In the genomic region with DNA sequence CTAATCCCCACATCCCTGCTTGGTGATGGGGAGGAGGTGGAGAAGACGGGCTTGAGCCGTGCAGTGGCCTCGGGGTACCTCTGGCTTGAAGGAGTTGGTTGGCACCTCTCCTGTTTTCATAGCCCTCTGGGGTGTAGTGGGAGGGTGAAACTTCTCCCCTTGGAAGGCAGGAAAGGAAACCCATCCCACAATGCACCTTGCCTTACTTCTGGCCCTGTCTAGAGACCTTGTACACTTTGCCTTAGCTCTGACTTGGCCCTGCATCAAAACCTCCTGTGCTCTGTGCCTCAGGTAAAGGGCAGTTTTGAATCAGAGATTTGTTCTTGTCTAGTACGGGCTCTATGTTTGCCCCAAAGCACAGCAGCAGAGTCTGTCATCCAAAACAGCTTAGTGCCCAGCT, we compare ENCODE assay signal across 25 mouse cellular contexts. TPM values are rescaled to one million over a fixed set of nuclear protein-coding genes. Genes with fewer than 3 reads are reported as not detected.
DNase-seq lines count a peak whose midpoint lies in the region; ATAC-seq and TF ChIP-seq lines count a peak whose summit lies in the region.
"Had no signal": no experiment of that assay in that cellular context is flagged by ENCODE, and none has a peak within 500 bp of the region (broad histone marks: within the 10 kb centered on the region; RNA-seq: fewer than 3 reads in every experiment).

No protein-coding gene starts in this region.

- no peaks in the 10 kb centered on the region for H3K36me3 ChIP-seq in liver, adult 2 months (ENCODE audit: control insufficient read depth, insufficient read depth, low read length)
- no peaks in the 10 kb centered on the region for H3K36me3 ChIP-seq in liver, postnatal 0 days (replicated peaks; ENCODE audit: insufficient read depth, low read length)
- H3K36me3 ChIP-seq in kidney, embryonic 14.5 days (ENCODE audit: control insufficient read depth, insufficient read depth, low read length) = no peaks in the 10 kb centered on the region
- H3K36me3 ChIP-seq in heart, embryonic 11.5 days (ENCODE audit: control insufficient read depth, insufficient read depth, low read length) = no peaks in the 10 kb centered on the region
- H3K36me3 ChIP-seq: heart, embryonic 10.5 days; hindbrain, embryonic 10.5 days; limb, embryonic 13.5 days; liver, embryonic 13.5 days; neural tube, embryonic 12.5 days had no signal

- no peak for TF ChIP-seq EP300 in liver, postnatal 0 days (IDR thresholded peaks at IDR 0.05; ENCODE audit: low read depth)

- no peaks in the 10 kb centered on the region for H3K27me3 ChIP-seq in liver, adult 2 months (ENCODE audit: control insufficient read depth, insufficient read depth, low read length)
- no peaks in the 10 kb centered on the region for H3K27me3 ChIP-seq in liver, postnatal 0 days (ENCODE audit: insufficient read depth, low read length)
- no peaks in the 10 kb centered on the region for H3K27me3 ChIP-seq in kidney, embryonic 14.5 days (ENCODE audit: control insufficient read depth, insufficient read depth, low read length)
- H3K27me3 ChIP-seq in heart, embryonic 11.5 days (ENCODE audit: control insufficient read depth, insufficient read depth, low read length) = no peaks in the 10 kb centered on the region
- H3K27me3 ChIP-seq: forebrain, embryonic 13.5 days; limb, embryonic 13.5 days; liver, embryonic 13.5 days; megakaryocyte, embryonic 14.5 days; neural tube, embryonic 12.5 days had no signal

- no peak overlapping the region for H3K4me2 ChIP-seq in liver, postnatal 0 days (ENCODE audit: low read depth, low read length)
- H3K4me2 ChIP-seq in kidney, embryonic 14.5 days (replicated peaks; ENCODE audit: low read depth, low read length) = no peak overlapping the region
- H3K4me2 ChIP-seq in heart, embryonic 11.5 days = no peak overlapping the region
- H3K4me2 ChIP-seq: forebrain, embryonic 13.5 days; limb, embryonic 13.5 days; liver, embryonic 13.5 days; lung, embryonic 14.5 days; neural tube, embryonic 12.5 days had no signal

- H3K27ac ChIP-seq in liver, adult 2 months (replicated peaks; ENCODE audit: insufficient read depth, low read depth, low read length) = peak overlapping the region; percentile 49
- no peak overlapping the region for H3K27ac ChIP-seq in liver, postnatal 0 days (ENCODE audit: low read depth)
- H3K27ac ChIP-seq in kidney, embryonic 14.5 days (ENCODE audit: low read depth, low read length) = 0 out of 2 replicates have a peak overlapping the region, but pooled peaks have one; percentile 4
- H3K27ac ChIP-seq in heart, embryonic 11.5 days (ENCODE audit: low read depth, low read length) = no peak overlapping the region
- H3K27ac ChIP-seq: forebrain, embryonic 13.5 days; heart, embryonic 10.5 days; hindbrain, embryonic 10.5 days; hindbrain, postnatal 0 days; limb, embryonic 13.5 days; liver, embryonic 13.5 days; neural tube, embryonic 12.5 days had no signal

- peak; percentile 50 for DNase-seq in adrenal gland, postnatal 10 days
- DNase-seq in adrenal gland, adult 18-20 months (ENCODE audit: low spot score in 2 of 2) = no peak
- peak; percentile 84 for DNase-seq in liver, adult 2 months (ENCODE audit: extremely low read depth, low read depth, low spot score)
- no peak for DNase-seq in liver, postnatal 0 days
- DNase-seq in ovary, postnatal 14 days (ENCODE audit: low spot score) = no peak
- DNase-seq: cerebellum, adult 11 months; cerebellum, adult 9-11 months; gastrocnemius, postnatal 36 days; liver, embryonic 13.5 days; lung, embryonic 14.5 days; midbrain, embryonic 14.5 days; retina, postnatal 1 day; right cerebral cortex, postnatal 25 days; spleen, adult 18-20 months had no signal

- H3K9ac ChIP-seq in liver, adult 2 months (ENCODE audit: low read depth, low read length) = peak overlapping the region; percentile 15; the same call in 1 of the 2 replicates
- no peak overlapping the region for H3K9ac ChIP-seq in liver, postnatal 0 days (replicated peaks)
- no peak overlapping the region for H3K9ac ChIP-seq in kidney, embryonic 14.5 days (ENCODE audit: low read depth, low read length)
- no peak overlapping the region for H3K9ac ChIP-seq in heart, embryonic 11.5 days (ENCODE audit: low read depth, low read length)
- H3K9ac ChIP-seq: forebrain, embryonic 13.5 days; limb, embryonic 13.5 days; liver, embryonic 13.5 days; lung, embryonic 14.5 days; neural tube, embryonic 12.5 days had no signal

- H3K4me1 ChIP-seq in liver, adult 2 months (ENCODE audit: control insufficient read depth, insufficient read depth, low read length) = peaks cover 24% of the 10 kb centered on the region
- peaks cover 5% of the 10 kb centered on the region; the same call in 1 of the 2 replicates for H3K4me1 ChIP-seq in liver, postnatal 0 days (ENCODE audit: insufficient read depth)
- H3K4me1 ChIP-seq in kidney, embryonic 14.5 days (ENCODE audit: control insufficient read depth, insufficient read depth, low read length) = no peaks in the 10 kb centered on the region
- no peaks in the 10 kb centered on the region for H3K4me1 ChIP-seq in heart, embryonic 11.5 days (ENCODE audit: control insufficient read depth, insufficient read depth, low read length)
- H3K4me1 ChIP-seq: limb, embryonic 13.5 days; neural tube, embryonic 12.5 days had no signal

- TF ChIP-seq CTCF in liver, adult 2 months (IDR thresholded peaks at IDR 0.05; ENCODE audit: low read depth, low read length) = no peak
- no peak for TF ChIP-seq CTCF in liver, postnatal 0 days (IDR thresholded peaks at IDR 0.05; ENCODE audit: low read depth)

- H3K9me3 ChIP-seq in liver, postnatal 0 days (ENCODE audit: low read length) = no peaks in the 10 kb centered on the region
- H3K9me3 ChIP-seq in kidney, embryonic 14.5 days (ENCODE audit: control insufficient read depth, low read length) = no peaks in the 10 kb centered on the region
- no peaks in the 10 kb centered on the region for H3K9me3 ChIP-seq in heart, embryonic 11.5 days (replicated peaks; ENCODE audit: control insufficient read depth, low read length)
- H3K9me3 ChIP-seq: forebrain, embryonic 13.5 days; heart, embryonic 10.5 days; hindbrain, embryonic 10.5 days; limb, embryonic 13.5 days; liver, embryonic 13.5 days; megakaryocyte, embryonic 14.5 days; neural tube, embryonic 12.5 days had no signal

- ATAC-seq in liver, postnatal 0 days = no peak
- ATAC-seq in kidney, embryonic 14.5 days (ENCODE audit: low FRiP score, low TSS enrichment) = no peak
- no peak for ATAC-seq in heart, embryonic 11.5 days (replicated peaks; ENCODE audit: insufficient number of reproducible peaks, low FRiP score, low TSS enrichment)
- ATAC-seq: CD4-positive, CD25-positive, alpha-beta regulatory T cell, adult 4 months; forebrain, embryonic 13.5 days; hindbrain, postnatal 0 days; intestine, postnatal 0 days had no signal

- 75% methylated on average over 4 of the region's 4 CpGs for WGBS in liver, adult 2 months
- WGBS in liver, postnatal 0 days (ENCODE audit: insufficient replicate concordance) = 89% methylated on average over 4 of the region's 4 CpGs
- 84% methylated on average over 4 of the region's 4 CpGs for WGBS in kidney, embryonic 14.5 days
- 79% methylated on average over 4 of the region's 4 CpGs for WGBS in heart, embryonic 11.5 days (ENCODE audit: insufficient replicate concordance)

- no peaks in the 10 kb centered on the region for H3K79me2 ChIP-seq in liver, adult 2 months (ENCODE audit: control insufficient read depth, insufficient read depth, low read length)

- TF ChIP-seq POLR2A in liver, adult 2 months (IDR thresholded peaks at IDR 0.05; ENCODE audit: extremely low read depth, insufficient read depth, low read length) = no peak

- no peak overlapping the region for H3K4me3 ChIP-seq in liver, adult 2 months (ENCODE audit: insufficient read depth, low read depth, low read length)
- H3K4me3 ChIP-seq in liver, postnatal 0 days (ENCODE audit: low read depth, low read length) = no peak overlapping the region
- no peak overlapping the region for H3K4me3 ChIP-seq in kidney, embryonic 14.5 days (ENCODE audit: low read length)
- no peak overlapping the region for H3K4me3 ChIP-seq in heart, embryonic 11.5 days (ENCODE audit: low read depth, low read length)
- H3K4me3 ChIP-seq: forebrain, embryonic 13.5 days; heart, embryonic 10.5 days; hindbrain, embryonic 10.5 days; limb, embryonic 13.5 days; liver, embryonic 13.5 days; megakaryocyte, embryonic 14.5 days; neural tube, embryonic 12.5 days had no signal

RNA-seq across cellular contexts. Expression of a gene that starts 4.9 kb away (rescaled TPM):
- total RNA-seq in adrenal gland, postnatal 10 days (2021) = 10 to 100 TPM; 18.1 to 18.5 TPM
- 100 to 1,000 TPM in 1 of 2 experiments, 10 to 100 TPM in 1; 90.2 to 165 TPM for total RNA-seq in adrenal gland, adult 18-20 months (2021)
- 29.3 and 40.9 TPM in 2 replicates for total RNA-seq in liver, adult 2 months (2014; rRNA removed)
- polyA plus RNA-seq in liver, adult 2 months (2012; rRNA removed) = 66.8 and 190 TPM in 2 replicates
- polyA plus RNA-seq in liver, postnatal 0 days (2015; fragmentation: Nextera tagmentation; extraction: Ambion mirVana) = 3.8 and 4.6 TPM in 2 replicates
- polyA plus RNA-seq in kidney, embryonic 14.5 days (2014; fragmentation: Nextera tagmentation; extraction: Ambion mirVana) = 21.0 and 36.6 TPM in 2 replicates
- polyA plus RNA-seq in heart, embryonic 11.5 days (2014; fragmentation: Nextera tagmentation; extraction: Ambion mirVana) = 14.2 and 15.5 TPM in 2 replicates

RNA-seq across cellular contexts. Expression of a gene that starts 29.3 kb away (rescaled TPM):
- 10 to 100 TPM; 31.6 to 37.1 TPM for total RNA-seq in adrenal gland, postnatal 10 days (2021)
- total RNA-seq in adrenal gland, adult 18-20 months (2021) = 10 to 100 TPM; 18.7 to 32.1 TPM
- total RNA-seq in liver, adult 2 months (2014; rRNA removed) = 7.7 and 8.8 TPM in 2 replicates
- 18.3 and 23.0 TPM in 2 replicates for polyA plus RNA-seq in liver, adult 2 months (2012; rRNA removed)
- 20.2 and 20.9 TPM in 2 replicates for polyA plus RNA-seq in liver, postnatal 0 days (2015; fragmentation: Nextera tagmentation; extraction: Ambion mirVana)
- 29.6 and 39.8 TPM in 2 replicates for polyA plus RNA-seq in kidney, embryonic 14.5 days (2014; fragmentation: Nextera tagmentation; extraction: Ambion mirVana)
- 30.8 and 32.7 TPM in 2 replicates for polyA plus RNA-seq in heart, embryonic 11.5 days (2014; fragmentation: Nextera tagmentation; extraction: Ambion mirVana)

RNA-seq across cellular contexts. Expression of a gene that starts 36.8 kb away (rescaled TPM):
- total RNA-seq in adrenal gland, postnatal 10 days (2021) = 10 to 100 TPM; 11.2 to 12.2 TPM
- 10 to 100 TPM; 16.7 to 19.3 TPM for total RNA-seq in adrenal gland, adult 18-20 months (2021)
- 3.8 and 5.6 TPM in 2 replicates for total RNA-seq in liver, adult 2 months (2014; rRNA removed)
- polyA plus RNA-seq in liver, adult 2 months (2012; rRNA removed) = 12.0 and 14.0 TPM in 2 replicates
- polyA plus RNA-seq in liver, postnatal 0 days (2015; fragmentation: Nextera tagmentation; extraction: Ambion mirVana) = 3.3 and 3.4 TPM in 2 replicates
- polyA plus RNA-seq in kidney, embryonic 14.5 days (2014; fragmentation: Nextera tagmentation; extraction: Ambion mirVana) = 7.7 and 14.4 TPM in 2 replicates
- polyA plus RNA-seq in heart, embryonic 11.5 days (2014; fragmentation: Nextera tagmentation; extraction: Ambion mirVana) = 9.9 and 10.6 TPM in 2 replicates

Comparison
In these comparisons a context has a peak if more than half of its experiments do, and no peak if none do; other contexts are left out.
1. DNase-seq: peak in adrenal gland, postnatal 10 days (single experiment) and liver, adult 2 months (single experiment); none in adrenal gland, adult 18-20 months (0 of 2), liver, postnatal 0 days (single experiment) and ovary, postnatal 14 days (single experiment).
2. H3K27ac ChIP-seq: peak in liver, adult 2 months (single experiment) and kidney, embryonic 14.5 days (single experiment); none in liver, postnatal 0 days (single experiment) and heart, embryonic 11.5 days (single experiment).